Mouse (Mus musculus): ENCODE measurements around the gene Runx2. TPM values are rescaled to one million over a fixed set of nuclear protein-coding genes. Genes with fewer than 3 reads are reported as not detected.

Runx2 gene
- polyA plus RNA-seq, 1 experiment from 2014 or later: 0.25 TPM

Other genes starting within 250 kb of the Runx2 start
- 21.1 and 24.3 TPM in 2 replicates for gene Supt3, start 37.6 kb downstream of the Runx2 start, polyA plus RNA-seq (2015; fragmentation: Nextera tagmentation; extraction: Ambion mirVana)